Mouse (Mus musculus) thymus, postnatal 14 days (tissue): ENCODE measurements around the gene Faap100.

Experiments used
- DNase-seq: peaks from one replicate; pipeline ENCODE4 v3.0.0; 2021

Gene Faap100

DNA sequence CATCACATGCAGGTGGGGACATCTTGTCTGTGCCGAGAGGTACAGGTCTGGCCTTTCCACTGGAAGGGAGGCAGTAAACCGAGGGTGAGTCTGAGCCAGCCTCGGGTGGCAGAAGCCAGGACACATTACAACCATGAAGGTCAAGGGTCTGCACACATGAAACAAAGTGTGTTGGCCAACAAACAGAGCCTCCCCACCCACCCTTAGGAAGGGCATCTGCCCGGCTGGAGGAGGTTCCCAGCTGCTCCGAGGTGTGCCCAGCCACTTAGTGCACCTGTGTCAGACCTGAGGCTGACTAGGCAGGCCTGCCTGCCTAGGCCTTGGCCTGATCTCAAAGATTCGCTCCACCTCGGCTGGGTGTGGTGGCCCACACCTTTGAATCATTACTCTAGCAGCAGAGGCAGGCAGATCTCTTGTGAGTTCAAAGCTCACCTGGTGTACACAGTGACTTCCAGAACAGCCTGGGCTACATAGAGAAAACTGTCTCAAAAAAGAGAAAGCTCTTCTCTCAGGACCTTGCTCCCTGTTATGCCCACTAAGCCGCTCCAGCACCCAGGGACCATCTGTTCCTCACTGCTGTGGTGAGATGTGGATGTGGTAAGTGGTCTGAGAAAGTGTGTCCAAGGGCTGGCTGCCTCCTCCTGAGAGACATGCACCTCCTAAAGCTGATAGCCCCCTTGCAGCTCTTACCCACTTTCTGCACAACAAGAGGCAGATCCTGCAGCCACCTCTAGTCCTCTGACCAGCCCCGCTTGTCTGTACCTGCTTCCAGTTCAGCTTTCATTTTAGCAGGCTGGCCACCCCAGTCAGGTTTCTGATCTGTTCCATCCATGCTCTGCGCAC lies 27.1 kb downstream of the Faap100 start:
- DNase-seq, result no peak

DNA sequence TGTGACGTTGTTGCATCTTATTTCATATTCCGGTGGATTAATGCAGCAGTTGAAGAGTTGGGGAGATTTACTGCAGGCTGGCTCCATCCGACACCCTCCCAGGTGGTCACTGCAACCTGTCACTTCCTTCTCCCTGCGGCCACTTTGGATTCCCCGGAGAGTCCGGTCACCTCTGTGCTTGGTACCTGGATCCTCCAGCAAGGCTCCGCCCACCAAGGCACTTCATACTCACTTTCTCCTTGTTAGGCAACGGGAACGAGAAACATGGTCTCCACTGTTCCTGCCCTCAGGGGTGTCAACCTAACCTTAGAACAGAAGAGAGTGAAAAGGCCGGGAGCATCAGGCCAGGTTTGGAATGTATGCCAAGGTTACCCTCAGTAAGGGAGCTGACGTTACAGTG lies 27.9 kb downstream of the Faap100 start:
- no peak for DNase-seq

DNA sequence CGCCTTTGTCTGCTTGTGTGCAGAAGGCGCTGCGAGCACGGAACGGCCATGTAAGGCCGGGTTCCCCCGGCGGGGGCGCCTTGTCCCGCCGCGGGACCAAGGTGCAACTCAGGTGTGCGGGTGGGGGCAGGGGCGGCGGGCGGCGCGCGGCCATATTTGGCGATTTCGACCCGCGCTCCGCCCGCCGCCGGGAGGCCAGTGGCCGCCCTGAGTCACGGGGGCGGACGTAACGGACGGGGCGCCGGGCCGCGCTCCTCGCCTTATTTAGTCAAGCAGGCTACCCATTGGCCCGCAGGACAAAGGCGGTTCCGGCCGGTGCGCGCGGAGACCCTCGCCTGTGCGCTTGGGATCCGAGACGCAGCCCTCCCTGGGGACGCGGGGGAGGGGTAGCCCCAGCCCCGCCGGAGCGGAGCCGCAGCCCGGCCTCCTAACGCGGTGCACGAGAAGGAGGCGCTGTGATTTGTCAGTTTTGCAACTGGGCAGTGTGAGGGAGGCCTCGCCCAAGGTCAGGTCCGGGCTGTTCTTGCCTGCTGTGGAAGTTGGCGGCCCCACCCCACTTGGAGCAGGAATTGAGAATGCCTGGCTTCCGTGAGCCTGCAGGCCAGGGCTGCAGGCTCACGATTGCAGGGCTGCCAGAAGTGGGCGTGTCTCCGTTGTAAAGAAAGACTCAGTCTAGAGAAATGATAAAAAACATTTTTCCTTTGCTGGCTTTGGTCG lies 28.4 kb downstream of the Faap100 start:
- DNase-seq, result peak; percentile 70

DNA sequence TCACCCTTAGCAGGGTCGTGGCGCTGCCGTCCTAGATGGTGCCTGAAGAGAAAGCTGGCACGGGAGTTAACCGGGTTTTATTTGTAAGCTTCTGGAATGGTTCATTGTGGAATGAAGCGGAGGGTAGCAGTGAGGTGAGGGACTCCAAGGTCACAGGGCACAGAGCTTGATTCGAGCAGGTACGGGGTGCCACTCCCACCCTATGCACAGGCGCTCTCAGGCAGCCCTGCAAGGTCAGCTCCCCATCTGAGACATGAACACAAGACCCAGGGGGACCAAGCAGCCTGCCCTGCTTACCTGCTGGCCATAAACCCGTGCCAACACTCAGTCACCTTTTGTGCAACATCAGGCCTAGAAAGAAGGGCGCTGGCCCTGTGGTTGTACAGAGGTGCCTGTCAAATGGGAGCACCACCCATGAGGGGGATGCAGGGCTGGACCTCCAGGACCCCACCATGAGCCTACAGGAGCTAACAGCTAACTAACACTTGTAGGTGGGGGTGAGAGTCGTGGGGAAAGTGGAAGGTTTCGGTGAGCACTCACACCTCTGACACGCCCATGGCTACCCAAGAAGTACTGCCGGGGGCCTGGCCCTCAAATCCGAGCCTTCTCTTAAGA lies 29.1 kb downstream of the Faap100 start:
- DNase-seq, result peak; percentile 48

- DNase-seq, result peak; percentile 58
These were observed 29.7 kb downstream of the Faap100 start for GRCm38 (mm10) chr11:120348684-120349370.

- peak; percentile 90 for DNase-seq
These were observed 30.5 kb downstream of the Faap100 start, which contains the start of gene Actg1 for GRCm38 (mm10) chr11:120347791-120348683. Gene Actg1, minus strand, starts transcription at chr11:120348542.

DNA sequence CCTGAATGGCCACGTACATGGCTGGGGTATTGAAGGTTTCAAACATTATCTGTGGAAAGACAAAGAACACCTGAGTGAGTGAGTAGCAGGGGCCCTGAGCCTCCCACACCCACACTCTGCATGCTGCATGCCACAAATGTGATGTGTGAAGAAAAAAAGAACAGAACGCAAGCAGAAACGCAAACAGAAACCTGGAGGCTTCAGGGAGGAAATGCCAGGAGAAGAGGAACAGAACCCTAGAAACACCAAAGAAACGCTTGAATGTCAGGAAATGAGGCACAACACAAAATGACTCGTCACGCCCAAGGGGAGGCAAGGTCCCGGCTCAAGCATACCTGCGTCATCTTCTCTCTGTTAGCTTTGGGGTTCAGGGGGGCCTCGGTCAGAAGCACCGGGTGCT lies 31.3 kb downstream of the Faap100 start:
- DNase-seq, result peak; percentile 54

- DNase-seq, result peak; percentile 3
These were observed 32.1 kb downstream of the Faap100 start for GRCm38 (mm10) chr11:120346383-120347034.

DNA sequence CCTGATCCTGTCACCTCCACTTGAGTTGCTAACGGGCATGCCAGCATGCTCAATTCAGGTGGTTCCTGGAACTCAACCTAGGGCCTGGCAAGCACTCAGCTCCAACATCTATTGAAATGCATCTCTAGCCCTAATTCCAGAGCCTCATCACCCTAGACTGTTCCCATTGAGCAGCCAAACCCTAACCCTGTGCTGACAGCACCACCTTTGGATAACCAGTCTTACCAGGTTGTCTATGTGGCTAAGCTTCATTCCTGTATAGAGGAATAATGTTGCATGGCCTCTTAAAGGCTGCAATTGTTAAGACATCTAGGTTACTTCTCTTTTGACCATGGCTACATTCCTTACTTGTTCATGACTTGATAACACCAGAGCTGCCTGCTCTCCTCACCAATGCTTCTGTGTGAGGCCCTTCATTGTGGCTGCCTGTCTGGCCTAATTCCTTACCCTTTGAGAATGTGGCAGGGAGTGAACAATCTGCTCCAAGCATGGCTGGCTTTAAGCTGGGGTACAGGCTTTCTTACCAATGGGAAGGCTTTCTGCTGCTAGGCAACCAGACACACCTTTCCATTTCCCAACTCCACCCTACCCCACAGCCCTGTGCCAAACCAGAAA lies 33.4 kb downstream of the Faap100 start:
- DNase-seq, result peak; percentile 2

- DNase-seq, result no peak
These were observed 34.1 kb downstream of the Faap100 start for GRCm38 (mm10) chr11:120344310-120344920.

- DNase-seq, result no peak
These were observed 34.9 kb downstream of the Faap100 start for GRCm38 (mm10) chr11:120343519-120344309.

GRCm38 (mm10) chr11:120342656-120343160 lies 35.9 kb downstream of the Faap100 start:
- no peak for DNase-seq

DNA sequence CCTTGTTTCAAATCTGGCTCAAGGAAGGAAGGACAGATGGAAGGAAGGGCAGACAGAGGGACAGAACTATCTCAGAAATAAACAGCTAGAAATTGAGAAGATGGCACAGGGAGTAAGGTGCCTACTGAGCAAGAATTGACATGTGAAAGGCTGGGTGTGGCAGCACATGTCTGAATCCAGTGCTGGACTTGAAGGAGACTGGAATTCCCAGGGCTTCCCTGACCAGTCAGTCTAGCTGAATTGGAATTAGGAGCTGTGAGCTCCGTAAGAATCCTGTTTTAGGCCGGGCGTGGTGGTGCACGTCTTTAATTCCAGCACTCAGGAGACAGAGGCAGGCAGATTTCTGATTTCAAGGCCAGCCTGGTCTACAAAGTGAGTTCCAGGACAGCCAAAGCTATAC lies 36.9 kb downstream of the Faap100 start:
- no peak for DNase-seq

- DNase-seq, result no peak
These were observed 38.5 kb downstream of the Faap100 start for GRCm38 (mm10) chr11:120339978-120340513.

DNA sequence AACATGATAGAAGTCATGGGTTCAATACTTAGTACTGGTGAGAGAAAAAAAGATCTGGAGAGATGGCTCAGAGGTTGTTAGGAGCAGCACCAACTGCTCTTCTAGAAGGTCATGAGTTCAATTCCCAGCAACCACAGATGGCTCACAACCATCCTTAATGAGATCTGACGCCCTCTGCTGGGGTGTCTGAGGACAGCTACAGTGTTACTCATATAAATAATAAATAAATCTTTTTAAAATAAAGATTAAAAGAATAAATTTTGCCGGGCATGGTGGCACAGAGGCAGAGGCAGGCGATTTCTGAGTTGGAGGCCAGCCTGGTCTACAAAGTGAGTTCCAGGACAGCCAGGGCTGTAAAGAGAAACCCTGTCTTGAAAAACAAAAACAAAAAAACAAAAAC lies 39.8 kb downstream of the Faap100 start:
- no peak for DNase-seq

DNA sequence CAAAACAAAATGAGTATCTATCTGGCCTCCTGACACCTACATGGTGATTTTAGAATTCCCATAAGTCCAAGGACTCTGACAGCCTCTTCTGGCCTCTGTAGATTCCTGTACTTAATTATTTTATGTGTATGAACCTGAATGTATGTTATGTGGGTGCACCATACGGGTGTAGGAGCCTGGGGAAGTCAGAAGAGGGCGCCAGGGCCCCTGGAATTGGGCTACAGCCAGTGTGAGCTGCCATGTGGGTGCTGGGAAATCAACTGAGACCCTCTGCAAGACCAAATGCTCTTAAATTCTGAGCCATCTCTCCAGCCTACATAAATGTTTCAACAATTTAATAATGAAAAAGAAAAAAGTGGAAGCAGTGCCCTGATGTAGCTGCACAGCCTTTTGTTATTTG lies 41.1 kb downstream of the Faap100 start:
- DNase-seq, result no peak

- DNase-seq, result no peak
These were observed 43.0 kb downstream of the Faap100 start for GRCm38 (mm10) chr11:120335431-120336021.

GRCm38 (mm10) chr11:120320156-120320555 lies 58.4 kb downstream of the Faap100 start:
- no peak for DNase-seq

DNA sequence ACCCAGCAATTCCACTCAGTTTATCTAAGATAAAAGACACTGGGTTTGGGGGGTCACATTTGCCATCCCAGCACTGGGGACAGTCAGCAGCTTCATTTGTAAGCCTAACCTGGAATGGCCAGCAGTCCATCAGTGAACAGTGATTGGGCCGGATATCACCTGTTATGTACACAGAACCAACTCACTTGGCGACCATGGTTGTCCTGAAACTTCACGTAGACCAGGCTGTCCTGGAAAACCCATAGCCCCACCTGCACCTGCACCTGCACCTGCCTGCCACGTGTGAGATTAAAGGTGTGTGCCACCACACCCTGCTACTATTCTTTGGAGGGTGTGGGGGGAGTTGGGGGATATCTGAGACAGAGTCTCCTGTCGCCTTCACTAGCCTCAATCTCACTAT lies 59.3 kb downstream of the Faap100 start:
- no peak for DNase-seq
